Mouse (Mus musculus) subcutaneous adipose tissue, adult 2 months (tissue): ENCODE data around the gene Rad21l. TPM values are rescaled to one million over a fixed set of nuclear protein-coding genes. Genes with fewer than 3 reads are reported as not detected.

Experiments used
- polyA plus RNA-seq: library from polyadenylated mRNA; depleted of rRNA; stranded (reverse); fragments of >200 nt; gene quantifications from 2 replicates; pipeline ENCODE4 v1.2.3, GENCODE M21; 2012; ENCODE audit warnings: low replicate concordance; rRNA removed

The Rad21l gene
- polyA plus RNA-seq, result not detected in 2 replicates

DNA sequence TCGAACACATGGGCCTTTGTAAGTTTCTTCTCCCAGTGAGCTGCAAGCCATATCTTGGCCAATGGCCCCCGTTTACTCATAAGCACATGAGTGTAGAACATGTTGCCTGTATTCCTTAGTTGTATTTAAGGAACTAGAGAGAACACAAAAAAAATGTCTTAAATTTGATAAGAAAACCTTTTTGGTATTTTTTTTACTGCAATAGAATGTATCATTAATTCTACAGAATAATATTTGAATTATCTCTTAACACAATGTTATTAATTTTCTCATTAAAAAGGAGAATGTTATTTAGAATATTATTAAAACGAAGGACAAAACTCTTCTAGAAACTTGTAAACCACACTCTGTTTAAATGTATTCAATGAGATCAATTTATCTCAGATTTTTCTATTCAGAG is at the start of gene Rad21l:
Gene Rad21l (minus strand): TSS at position 101 of the 400 bp plus-strand sequence.

GRCm38 (mm10) chr2:151701231-151702145 is 33.2 kb upstream of the Rad21l start, which contains the start of gene Tmem74b:
Gene Tmem74b, plus strand, starts transcription at chr2:151702008.

GRCm38 (mm10) chr2:151632159-151632814 is 36.0 kb downstream of the Rad21l start, which contains the start of gene Snph:
Gene Snph, minus strand, starts transcription at chr2:151632593.

Other genes starting within 250 kb of the Rad21l start
- not detected in 2 replicates for gene 4921509C19Rik, start 192.4 kb downstream of the Rad21l start, polyA plus RNA-seq
- 67.1 and 81.2 TPM in 2 replicates for gene Nsfl1c, start 174.4 kb downstream of the Rad21l start, polyA plus RNA-seq
- gene Fkbp1a, start 126.0 kb downstream of the Rad21l start, polyA plus RNA-seq, result 175 and 205 TPM in 2 replicates
- 5.6 and 5.8 TPM in 2 replicates for gene Sdcbp2, start 95.9 kb downstream of the Rad21l start, polyA plus RNA-seq
- 0.32 and 6.4 TPM in 2 replicates for gene Snph, start 35.9 kb downstream of the Rad21l start, polyA plus RNA-seq
- 0.44 TPM in 1 of 2 replicates, not detected in the other for gene Tmem74b, start 33.5 kb upstream of the Rad21l start, polyA plus RNA-seq
- 42.1 and 49.8 TPM in 2 replicates for gene Psmf1, start 75.7 kb upstream of the Rad21l start, polyA plus RNA-seq
- not detected in 2 replicates for gene Rspo4, start 174.4 kb upstream of the Rad21l start, polyA plus RNA-seq
- gene Angpt4, start 242.7 kb upstream of the Rad21l start, polyA plus RNA-seq, result 1.7 and 4.6 TPM in 2 replicates